Mouse (Mus musculus): Measurements from ENCODE around the gene Ckap2l.

Ckap2l gene

DNA sequence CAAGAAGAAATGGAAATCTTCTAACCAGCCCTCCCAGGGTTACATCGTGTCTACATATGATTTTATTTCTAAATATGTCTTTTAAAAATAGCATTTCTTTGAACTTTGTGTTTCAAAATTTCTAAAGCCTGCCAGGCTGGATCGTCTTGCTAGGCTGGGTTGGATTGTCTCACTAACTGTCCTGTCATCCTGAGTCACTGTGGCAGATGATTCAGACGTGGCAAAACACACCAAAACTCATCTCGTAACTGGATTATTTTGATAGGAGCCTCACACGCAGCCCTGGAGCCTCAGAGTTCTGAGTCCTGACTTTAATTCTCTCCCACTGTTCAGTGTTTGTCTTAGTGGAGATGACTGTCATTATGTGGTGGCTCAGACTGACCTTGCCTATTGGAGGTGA lies 33.9 kb downstream of the Ckap2l start:
- WGBS, result 37% methylated on average over 5 of the region's 5 CpGs

DNA sequence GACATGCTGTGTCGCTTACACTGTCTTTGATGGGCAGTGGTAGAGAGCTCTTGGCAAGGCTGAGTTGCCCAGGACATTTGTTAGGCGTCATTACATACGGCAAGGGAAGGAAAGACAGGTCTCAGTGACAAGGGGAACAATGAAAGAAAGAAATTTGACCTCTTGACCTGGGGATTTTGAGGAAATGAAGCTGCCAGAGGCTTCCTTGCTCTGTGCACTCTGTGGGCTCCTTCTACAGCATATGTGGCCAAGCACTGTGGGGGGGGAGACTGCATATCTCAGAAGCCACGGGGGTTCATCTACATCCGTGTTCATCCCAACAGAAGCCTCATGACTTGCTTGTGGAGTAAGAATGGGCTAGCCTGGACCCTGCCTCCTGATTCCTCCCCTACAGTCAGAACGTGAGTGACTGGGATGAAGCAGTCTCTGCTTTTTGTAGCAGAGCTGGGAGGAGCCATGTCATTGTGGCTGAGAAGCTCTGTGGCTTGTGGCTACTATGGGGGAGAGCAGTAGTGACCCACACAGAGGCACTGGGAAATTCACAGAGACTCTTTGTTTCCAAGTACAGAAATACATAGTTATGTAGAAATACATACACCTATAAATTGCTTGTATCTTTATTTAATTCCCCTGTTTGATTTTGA lies 35.7 kb downstream of the Ckap2l start:
- WGBS, result 67% methylated on average over 6 of the region's 6 CpGs

DNA sequence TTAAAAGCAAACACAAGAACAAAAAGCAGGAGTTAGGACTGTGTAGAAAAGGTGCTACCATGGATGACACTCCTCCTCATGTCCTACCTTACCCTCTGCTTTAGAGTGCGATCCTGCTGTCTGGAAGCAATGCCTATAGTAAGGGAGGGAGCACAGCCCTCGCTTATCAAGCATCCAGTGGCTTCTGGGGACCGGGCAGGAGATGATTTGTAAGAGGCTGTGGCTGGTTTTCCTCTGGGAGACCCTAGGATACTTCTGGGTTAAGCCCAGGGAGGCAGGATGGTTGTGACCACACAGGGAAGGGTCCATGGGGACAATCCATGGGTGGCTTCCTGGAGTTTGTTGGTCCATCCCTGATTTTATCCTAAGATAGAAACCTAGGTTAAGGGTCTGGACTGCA lies 36.4 kb downstream of the Ckap2l start:
- 87% methylated on average over 3 of the region's 3 CpGs for WGBS

DNA sequence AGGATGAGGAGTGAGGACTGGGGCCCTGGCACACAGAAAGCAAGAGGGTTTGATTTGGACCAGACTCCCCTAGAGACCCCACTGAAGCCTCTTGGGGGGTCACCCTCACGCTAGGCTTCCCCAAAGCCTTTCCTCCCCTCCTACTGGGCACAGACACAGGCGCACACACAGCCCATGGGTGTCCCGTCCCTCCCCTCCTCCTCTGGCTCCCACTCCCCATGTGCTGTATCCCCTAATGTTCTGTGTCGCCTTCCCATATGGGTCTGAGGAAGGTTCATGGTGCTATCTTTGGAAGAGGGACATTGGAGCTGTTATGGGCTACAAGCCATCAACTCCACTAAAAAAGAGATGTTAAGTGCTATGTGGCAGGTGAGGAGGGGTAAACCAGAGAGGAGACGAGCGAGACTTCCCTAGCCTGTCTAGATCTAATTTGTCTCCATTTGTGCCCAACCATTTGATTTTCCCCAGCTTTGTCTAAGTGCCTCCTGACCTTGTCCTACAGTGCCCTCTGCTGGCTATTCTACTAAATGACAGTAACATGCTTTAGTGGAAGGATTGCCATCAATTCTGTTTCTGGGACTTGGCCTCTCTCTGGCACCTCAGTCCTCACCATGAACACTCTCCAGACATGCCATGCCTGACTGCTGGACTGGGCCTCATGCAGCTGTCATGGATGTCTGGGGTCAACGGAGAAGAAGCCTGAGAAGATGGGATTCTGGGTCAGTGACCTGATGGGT lies 38.4 kb downstream of the Ckap2l start:
- 33% methylated on average over 7 of the region's 7 CpGs for WGBS

DNA sequence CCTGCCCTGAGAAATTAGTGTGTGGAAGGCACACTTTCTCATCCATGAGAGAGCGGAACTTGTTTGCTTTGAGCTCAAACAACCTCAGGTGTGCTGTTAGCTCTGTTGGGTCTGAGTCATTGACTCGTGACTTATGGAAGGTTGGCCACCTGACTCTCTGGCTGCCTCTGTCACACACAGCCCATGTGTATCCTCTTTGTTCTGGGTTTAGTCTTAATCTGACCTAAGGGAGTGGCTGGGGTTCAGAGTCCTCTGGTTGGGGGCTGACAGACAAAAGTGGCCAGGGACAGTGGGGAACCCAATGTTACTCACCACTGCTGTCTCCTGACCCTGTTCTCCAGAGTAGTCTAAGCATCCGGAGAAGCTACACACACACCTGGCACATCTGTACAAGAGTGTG lies 39.0 kb downstream of the Ckap2l start:
- WGBS, result 95% methylated on average over 3 of the region's 3 CpGs

DNA sequence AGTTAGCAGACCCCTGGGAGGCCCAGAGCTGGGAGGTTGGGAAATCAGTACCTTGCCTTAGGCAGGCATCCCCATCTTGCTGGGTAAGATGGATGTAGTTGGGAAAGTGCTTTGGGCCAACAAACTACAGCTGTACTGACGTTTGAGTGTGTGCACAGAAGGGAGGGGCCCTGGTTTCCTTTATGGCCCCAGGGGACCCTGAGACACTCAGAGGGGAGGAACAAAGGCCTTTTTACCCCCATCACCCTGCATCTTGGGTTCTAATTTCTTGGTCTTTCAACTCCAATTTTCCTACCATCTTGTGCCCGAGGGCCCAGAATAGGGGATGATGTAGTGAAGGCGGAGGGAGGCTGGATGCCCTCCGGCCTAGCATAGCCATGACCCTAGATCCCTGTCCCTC lies 41.0 kb downstream of the Ckap2l start:
- 88% methylated on average over 4 of the region's 4 CpGs for WGBS

DNA sequence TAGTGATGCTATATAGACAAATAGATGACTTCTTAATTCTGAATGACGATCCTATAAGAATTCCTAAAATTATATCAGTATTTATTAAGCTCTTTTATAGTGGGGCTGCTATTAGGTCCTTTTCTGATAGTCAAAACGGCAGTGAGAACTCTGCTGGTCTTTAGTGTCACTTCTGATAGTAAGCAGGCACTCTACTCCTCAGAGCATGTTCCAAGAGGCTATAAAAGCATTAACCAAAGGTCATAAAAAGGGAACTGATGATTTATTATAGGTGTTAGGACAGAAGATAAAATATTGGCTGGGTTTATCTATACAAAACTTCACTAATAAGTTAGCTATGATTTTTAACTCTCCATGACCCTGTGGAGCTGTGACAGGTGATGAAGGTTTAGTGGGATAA lies 42.9 kb downstream of the Ckap2l start:
- WGBS, result 89% methylated on average over 2 of the region's 2 CpGs

DNA sequence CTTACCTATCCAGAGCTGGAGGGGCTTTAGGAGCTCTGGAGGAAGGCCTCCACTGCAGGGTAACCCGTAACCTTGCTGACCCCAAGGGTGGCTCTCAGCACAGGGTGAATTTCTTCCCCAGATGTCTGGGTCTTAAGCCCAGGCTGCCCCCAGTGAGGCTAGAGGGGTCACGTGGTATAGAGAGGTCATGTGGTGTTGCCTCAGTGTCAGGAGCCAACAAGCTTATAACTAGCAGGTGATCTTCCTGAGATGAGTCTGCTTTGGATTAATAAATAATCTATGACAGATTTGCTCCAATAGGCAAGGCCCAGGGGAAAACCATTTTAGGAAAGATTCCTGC lies 43.4 kb downstream of the Ckap2l start:
- 85% methylated on average over 2 of the region's 2 CpGs for WGBS

DNA sequence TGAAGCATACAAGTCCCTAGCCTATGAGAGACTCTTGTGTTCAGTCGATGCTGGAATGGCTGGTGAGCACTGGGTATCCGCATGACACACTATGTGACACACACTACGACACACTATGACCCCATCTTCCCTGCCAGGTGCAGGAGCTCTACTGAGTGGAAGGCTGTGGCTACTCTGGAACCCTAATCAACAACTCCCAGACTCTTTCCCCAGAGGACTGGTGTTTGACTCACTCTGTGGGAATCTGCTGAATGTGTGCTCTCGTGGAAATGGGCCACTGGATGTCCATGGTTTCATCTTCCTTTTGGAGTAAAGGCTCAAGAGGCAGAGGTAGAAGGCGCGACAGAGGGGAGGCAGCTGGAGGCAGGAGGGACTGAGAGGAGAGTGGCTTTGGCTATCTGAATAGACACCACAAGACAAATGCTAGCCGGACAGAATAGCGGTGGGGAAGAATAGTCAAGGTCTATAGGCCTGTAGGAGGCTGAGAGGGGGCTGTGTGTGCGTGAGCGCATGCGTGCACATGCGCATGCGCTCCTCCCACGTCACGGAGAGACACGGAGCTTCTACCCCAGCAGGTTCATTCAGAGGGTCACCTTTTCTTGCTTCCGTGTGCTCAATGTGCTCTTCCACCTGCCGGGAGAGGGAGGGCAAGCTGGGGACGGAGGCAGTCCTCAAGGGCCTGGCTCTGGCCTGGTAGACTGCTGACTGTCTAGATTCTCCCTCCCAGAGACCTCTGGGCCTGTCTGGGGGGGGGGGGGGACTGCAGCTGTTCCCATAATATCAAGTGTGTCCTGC lies 44.0 kb downstream of the Ckap2l start:
- WGBS, result 92% methylated on average over 19 of the region's 19 CpGs

DNA sequence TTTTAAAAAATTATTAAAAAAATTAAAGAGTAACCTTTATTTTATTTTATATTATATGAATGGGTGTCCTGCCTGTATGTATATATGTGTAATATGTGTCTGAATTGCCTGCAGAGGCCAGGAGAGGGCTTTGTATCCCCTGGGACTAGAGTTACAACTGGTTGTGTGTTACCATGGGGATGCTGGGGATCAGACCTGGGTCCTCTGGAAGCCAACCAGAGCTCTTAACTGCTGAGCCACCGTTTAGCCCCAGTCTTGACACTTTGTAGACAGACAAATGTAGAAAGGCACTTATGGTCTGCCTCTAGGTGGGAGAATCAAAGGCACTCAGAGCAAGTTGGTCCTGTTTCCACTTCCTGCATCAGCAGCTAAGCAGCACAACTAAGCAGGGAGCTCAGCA lies 47.7 kb downstream of the Ckap2l start:
- WGBS, result 50% methylated on average over 1 of the region's 1 CpGs

DNA sequence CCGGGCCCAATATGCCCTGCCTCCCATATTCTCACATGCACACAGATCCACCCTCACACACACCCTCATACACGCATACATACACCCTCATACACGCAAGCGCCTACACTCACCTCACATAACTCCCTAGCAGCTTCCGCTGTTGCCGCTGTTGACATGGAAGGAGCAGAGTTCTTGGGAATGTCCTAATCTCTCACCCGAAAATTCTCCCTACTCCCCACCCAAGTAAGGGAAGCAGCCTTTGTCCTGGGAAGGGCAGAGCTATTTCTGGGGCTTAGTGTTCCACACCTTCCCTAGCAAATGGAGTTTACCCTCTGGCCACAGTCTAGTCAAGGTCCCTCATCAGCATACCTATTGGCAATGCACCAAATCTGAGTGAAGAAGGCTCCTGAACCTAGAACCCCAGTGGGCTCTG lies 49.3 kb downstream of the Ckap2l start:
- WGBS, result 91% methylated on average over 7 of the region's 7 CpGs

DNA sequence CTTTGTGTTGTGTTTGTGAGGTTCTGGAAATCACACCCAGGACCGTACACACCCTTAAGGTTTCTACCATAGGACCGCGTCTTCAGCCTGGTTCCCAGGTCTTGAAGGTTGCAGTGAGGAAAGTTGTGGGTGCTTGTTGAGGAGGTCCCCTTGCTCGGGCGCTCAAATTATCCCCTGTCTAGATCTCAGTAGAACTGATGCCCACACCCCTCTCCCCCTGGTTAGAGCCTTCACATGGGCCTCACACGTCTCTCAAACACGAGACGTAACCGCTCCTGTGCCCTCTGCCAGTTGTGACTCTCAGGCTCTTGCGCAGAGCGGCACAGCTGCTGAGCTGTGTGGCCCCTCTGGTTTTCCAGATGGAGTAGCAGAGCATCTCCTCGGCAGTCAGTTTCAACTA lies 50.1 kb downstream of the Ckap2l start:
- WGBS, result 98% methylated on average over 12 of the region's 12 CpGs

DNA sequence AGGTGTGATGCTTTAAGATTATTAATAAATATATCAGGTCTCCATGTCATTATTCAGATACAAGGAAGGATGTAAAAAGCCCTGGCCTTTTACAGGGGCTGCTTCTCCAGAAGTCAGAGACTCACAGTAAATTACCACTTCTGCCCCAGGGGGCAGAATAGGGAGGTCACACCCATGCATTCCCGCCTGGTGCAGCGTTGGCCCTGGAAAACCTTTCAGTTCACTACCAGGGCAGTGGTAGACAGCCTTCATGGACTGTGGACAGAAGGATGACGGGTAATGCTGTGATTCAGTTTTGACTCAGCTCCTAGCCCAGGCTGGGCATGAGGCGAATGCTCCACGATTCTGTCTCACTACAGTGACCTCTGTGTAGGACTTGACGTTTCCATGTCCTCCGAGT lies 50.6 kb downstream of the Ckap2l start:
- 89% methylated on average over 7 of the region's 7 CpGs for WGBS

DNA sequence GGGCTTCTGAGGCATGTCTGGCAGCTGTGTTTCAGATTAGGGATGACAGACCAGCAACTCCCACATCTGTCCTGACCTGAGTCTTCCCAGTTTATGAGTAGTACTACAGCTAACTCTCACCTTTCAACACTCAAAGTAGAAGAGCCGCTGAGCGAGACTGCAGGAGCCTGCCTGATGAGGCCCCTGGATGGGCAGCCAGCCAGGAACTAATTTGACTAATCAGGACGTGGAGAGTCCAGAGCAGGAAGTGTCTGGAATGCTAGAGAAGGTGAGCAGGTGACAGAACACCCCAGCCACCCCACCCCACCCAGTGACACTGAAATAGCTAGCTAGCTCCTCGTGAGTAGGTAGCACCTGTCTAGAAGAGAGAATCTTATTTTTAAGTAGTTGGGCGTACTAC lies 51.4 kb downstream of the Ckap2l start:
- 65% methylated on average over 5 of the region's 5 CpGs for WGBS

DNA sequence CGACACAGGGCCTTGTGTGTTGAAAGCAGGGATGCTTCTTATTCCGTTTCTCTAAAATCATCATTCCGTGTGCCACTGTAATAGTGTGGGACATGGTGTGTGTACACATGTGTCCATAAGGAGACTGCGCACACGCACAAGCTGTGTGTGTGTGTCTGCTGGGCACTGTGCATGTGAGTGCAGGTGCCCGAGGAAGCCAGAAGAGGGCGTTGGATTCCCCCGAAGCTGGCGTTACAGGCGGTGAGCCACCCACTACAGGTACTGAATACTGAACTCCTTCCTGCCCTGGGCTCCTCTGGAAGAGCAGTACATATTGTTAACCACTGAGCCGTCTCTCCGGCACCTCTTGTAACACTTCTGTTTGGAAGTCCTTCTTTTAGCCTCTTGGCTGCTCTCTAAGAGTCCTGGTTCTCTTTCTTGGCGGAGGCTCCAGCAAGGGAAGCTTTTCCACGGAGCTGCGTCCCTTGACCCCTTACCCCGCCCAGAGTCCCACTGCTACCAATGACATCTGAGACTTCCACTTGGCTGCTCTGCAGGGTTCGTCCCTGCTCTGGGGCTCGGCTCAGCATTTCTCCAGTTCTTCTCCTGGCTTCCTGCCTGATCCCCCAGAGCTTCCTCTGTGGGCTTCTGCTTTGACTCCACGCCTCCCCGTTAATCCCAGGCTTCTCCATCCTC lies 52.4 kb downstream of the Ckap2l start:
- 69% methylated on average over 20 of the region's 20 CpGs for WGBS

DNA sequence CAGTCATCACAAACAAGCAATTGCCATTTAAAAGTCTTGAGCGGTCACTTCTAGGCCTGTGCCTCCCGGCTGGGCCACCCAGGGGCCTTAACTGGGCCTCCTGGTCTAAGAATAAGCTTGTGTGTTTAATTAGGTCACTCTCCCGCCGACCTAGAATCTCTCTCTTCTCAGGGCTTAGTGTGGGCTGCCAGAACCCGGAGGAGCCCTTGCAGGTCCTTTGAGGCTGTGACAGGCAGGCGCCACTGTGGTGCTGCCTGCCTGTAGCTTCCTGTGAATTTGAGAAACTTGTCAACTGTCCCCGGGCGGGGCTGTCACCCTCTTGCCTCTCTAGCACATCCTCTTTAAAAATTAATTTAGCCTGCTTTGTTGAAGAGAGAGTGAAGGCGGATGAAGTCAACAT lies 53.2 kb downstream of the Ckap2l start:
- WGBS, result 53% methylated on average over 9 of the region's 9 CpGs

DNA sequence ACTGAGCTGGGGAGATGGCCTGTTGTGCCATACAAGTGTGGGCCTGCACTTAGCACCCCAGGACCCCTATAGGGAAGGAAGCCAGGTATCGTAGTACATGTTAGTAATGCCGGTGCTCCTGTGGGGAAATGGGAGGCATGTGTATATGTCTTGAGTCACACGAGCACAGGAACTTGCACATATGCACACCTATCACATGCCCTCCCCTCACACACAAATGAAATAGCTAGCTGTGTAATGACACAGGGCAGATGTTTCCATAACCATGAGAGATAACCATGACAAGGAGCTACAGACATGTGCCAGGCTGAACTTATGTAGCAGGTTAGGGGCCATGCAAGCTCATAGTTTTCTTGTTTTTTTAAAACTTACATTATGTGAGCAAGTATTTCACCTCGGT lies 54.0 kb downstream of the Ckap2l start:
- 95% methylated on average over 4 of the region's 4 CpGs for WGBS

DNA sequence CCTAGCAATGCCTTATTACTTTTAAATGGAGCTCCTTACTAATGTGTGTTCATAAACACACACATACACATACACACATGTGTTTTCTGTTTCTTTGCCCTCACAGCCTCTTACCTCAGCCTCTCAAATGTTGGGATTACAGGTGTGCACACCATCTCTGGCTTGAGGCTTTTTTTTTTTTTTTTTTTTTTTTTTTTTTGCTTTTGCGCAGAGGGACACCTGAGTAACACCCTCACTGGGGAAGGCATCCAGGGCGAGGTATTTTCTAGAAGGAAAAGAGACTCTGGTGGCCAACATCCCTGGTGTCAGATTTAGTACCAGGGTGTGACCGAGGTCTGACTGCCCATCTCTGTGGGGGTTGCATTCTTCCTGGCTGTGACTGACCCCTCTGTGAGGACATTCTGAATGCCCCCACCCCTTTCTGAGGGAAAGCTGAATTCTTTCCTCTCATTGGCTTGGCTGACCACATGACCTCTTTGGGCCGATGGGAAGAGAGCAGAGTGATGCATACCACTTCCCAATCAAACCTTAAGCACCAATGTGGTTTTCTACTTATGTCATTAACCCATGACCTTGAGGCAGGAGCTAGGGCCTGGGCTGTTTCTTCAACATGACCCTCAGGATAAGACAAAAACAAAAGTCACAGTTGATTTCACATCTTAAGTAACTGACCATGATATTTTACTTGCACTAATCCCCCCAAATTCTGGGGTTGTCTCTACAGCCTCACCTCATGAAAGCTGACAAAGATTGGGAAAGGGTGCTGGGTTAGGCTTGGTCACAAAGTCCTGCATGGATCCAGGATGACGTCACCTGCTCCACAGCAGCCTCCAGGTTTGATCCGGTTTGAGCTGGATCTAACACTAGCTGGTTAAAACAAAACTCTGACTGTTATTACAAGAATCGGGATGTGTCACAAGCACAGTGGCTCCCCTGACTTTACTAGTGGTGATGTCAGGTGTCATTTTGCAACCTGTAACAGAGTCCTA lies 54.9 kb downstream of the Ckap2l start:
- 77% methylated on average over 7 of the region's 7 CpGs for WGBS

DNA sequence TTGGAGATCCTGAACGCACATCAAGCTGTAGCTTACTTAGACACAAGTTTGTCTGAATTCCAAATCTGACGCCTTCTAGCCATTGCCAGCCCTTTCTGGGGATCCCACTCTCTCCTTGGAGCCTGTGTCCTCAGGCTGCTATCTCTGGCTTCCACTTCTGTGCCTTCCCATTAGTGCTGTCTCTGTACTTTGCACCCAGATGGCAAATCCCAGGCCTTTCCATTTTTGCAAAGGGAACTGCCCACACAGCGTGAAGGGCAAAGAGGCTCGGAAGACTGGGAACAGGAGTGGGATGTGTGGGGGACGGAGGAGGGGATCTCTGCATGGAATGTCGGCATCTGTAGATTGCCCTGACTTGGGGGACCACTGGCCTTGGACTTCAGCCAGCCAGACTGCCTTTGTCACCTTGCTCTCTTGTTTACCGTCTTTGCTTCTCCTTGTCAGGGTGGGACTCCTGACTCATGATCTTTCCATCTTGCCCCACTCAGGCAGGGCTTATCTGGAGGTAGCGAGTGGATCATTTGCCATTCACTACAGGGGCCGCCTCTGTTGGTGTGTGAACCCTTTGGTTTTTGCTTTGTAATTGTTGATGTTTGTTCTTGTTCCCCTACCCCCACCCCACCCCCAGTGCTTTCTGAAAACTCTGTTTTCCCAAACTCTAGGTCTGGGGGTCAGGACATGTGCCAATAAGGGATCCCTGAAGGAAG lies 56.1 kb downstream of the Ckap2l start:
- 51% methylated on average over 9 of the region's 9 CpGs for WGBS

DNA sequence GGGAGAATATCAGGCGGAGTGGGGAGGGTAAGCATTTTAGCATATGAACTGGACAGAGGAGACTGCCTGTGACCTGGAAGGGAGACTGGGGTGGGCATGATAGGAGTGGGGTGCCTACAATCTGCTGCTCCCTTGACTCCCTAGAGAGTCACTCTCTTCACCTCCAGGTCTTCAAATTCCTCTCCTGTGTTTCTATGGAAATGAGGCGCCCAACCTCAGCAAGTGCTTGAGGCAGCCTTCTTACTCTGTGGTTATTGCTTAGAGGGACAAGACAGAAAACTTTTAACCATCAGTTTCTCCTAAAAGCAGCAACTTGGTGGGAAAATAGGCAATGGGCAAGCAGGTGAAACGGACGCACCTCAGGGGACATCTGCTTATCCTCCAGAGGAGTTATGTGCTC lies 60.5 kb downstream of the Ckap2l start:
- WGBS, result 90% methylated on average over 4 of the region's 4 CpGs

DNA sequence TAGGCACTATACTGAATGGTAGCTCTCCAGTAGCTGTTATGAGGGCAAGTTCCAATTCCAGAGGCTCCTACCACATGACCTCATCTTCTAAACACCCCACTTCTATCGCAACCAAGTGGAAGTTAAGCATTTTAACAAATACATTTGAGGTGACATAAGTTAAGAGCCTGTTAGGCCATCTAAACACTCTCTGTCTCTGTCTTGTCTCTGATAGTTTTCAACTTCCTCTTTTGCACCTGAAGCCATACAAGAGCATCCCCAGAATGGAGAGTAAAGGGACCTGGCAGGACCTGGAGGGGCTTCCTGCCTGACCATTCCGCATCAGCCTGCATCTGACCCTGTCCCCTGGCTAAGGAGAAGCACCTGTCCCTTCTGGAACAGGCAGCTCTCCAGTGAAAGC lies 62.3 kb downstream of the Ckap2l start:
- 85% methylated on average over 2 of the region's 2 CpGs for WGBS
